Mouse (Mus musculus): ENCODE measurements around the gene Nfyc.

Gene Nfyc

GRCm38 (mm10) chr4:120831472-120831871 is at the start of gene Nfyc:
TSS of gene Nfyc (minus strand) at chr4:120831572.
- DNase-seq (ENCODE audit: low spot score in 2 of 2) = no peak

DNA sequence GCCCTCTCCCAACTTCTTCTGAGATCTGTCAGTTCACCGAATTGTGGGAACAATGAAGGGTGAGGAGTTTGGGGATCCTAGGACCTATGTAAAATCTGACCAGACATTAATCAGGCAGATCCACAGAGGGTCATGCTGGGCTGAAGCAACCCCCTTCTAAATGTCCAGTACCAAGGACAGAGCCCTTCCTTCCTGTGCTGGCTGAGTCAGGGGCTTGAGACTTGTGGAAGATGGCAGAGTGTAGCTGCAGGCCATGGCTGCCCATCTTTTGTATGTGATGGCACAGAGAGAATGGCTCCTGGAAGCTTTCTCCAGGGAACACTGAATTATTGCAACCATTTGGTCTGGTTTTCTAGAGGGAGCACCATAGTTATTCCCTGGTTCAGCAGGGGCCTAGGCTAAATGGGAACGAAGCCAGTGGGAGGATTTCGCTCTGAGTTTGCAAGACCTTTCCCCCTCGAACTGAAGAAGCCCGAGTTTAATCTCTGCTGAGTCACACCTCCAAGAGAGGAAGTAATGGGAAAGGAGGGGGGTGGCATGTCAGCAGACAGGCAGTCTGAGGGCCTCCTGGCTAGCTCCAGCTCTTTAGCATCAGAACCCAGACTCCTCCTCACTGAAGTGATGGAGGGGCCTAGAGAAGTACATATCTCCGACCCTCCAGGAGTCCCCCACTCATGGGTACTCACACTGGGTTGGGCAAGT is 49.5 kb upstream of the Nfyc start:
- no peak for DNase-seq (ENCODE audit: low spot score in 2 of 2)

DNA sequence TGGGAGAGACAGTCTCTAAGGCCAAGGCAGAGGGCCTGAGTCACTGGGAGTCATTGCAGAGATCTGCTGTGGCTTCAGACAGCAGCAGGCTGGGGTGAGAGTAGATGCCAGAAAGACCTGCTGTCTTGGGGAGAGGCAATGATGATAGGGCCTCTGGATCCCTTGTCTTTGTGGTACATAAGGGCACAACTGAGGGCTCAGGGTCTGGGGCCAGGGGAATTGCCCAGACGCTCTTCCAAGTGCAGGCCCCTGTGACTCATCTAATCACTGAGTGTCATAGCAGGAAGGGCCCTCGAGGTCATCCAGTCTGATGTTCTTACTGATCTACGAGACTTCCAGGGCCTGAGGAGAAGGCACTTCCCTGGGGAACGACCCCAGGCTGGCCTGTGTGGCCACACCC is 48.0 kb upstream of the Nfyc start:
- DNase-seq (ENCODE audit: low spot score in 2 of 2) = no peak

DNA sequence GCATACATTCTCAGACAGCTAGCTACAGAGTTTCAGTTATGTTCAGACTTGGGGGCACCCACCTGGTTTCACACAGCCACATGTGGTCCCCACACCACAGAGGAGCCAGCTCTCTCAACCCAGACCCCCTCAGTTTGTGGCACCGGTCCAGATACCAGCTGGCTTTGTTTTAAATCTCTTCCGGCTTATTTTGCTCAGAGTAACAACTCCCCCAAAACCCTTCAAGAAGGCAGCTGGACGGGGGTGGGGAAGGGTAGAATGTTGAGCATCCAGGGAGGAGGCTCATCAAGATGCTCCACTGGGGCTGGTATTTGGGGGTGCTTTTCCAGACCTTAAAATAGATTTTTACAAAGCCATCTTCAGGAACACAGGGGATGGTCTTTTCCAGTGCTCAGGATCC is 47.4 kb upstream of the Nfyc start:
- no peak for DNase-seq (ENCODE audit: low spot score in 2 of 2)

DNA sequence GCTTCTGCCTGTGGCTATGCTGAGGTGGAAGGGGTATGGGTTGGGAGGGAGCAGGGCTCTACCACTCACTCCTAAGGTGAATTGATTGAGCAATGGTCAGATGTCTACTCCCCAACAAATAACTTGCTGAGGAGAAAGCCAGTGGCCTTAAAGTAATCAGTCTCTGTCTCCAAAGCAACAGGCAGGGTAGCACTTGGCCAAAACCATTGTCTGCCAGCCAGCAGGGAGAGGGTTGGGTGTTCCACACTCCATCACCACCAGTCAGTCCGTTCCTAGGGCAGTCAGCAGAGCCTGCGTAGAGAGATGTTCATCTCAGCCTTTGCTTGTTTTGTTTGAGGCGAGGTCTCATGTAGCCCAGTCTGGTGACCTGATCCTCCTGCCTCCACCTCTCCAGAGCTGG is 44.6 kb upstream of the Nfyc start:
- DNase-seq (ENCODE audit: low spot score in 2 of 2) = no peak

DNA sequence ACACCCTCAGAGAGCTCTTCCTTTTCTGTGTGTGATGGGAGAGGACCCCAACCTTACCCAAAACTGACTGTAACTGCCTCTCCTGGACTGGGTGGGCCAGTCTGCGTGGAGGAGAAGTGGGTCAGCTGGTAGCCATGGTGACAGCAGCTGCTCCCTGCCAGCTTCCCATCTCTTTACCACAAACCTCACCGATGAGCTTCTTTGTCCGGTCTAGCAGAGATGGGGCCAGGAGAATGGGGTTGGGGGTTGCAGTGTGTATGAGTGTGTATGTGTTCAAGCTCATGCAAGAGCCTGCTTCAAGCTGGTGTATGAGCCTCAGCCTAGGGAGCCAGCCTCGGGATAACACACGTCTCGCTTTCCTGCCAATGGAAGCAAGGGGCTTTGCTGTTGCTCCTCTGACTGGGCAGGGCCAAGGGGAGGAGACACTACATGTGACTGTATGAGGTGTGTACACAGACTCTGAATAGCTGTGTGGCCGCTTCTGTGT is 38.9 kb upstream of the Nfyc start:
- DNase-seq (ENCODE audit: low spot score in 2 of 2) = no peak

- DNase-seq (ENCODE audit: low spot score in 2 of 2) = no peak
Observed at GRCm38 (mm10) chr4:120868988-120869387, 37.6 kb upstream of the Nfyc start.

DNA sequence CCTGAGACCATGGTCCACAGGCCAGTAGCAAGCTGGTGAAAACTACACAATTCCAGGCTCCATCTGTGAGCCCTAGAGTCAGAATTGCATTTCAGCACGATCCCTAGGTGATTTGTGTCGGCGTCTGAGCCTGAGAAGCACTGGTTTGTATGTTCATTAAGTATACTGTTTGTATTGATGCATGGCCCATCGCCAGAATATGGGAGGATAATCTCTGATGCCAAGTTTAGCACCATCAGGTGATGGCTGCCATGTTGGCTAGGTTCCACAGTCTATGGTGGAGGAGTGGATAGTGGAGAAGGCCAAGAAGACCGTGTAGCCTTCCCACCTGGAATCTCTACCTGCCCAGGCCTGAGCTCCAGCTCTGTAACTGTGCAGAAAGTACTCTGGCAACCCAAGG is 36.9 kb upstream of the Nfyc start:
- DNase-seq (ENCODE audit: low spot score in 2 of 2) = no peak

DNA sequence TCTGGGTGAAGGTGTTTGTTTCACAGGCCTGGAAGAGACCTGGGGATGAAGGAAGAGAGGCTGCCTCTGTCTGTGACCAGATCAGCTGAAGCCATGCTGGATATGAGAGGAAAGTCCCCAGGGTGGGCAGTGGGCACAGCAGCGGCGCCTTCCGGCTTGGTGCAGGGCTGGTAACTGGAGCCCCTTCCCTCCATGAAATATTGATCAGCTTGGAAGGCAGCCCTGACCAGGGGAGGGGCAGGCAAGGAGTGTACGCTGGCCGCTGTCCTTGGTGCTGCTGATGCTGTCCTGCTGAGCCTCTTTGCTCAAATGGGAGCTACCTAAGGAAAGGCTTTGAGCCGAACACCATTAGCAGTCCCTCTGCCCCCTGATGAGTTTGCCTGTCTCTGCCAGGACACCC is 34.8 kb upstream of the Nfyc start:
- peak in 1 of 2 experiments; percentile 31 for DNase-seq (ENCODE audit: low spot score in 2 of 2)

- DNase-seq (ENCODE audit: low spot score in 2 of 2) = no peak
Observed at GRCm38 (mm10) chr4:120859865-120860264, 28.5 kb upstream of the Nfyc start.

GRCm38 (mm10) chr4:120856376-120856775 is 25.0 kb upstream of the Nfyc start:
- DNase-seq (ENCODE audit: low spot score in 2 of 2) = no peak

DNA sequence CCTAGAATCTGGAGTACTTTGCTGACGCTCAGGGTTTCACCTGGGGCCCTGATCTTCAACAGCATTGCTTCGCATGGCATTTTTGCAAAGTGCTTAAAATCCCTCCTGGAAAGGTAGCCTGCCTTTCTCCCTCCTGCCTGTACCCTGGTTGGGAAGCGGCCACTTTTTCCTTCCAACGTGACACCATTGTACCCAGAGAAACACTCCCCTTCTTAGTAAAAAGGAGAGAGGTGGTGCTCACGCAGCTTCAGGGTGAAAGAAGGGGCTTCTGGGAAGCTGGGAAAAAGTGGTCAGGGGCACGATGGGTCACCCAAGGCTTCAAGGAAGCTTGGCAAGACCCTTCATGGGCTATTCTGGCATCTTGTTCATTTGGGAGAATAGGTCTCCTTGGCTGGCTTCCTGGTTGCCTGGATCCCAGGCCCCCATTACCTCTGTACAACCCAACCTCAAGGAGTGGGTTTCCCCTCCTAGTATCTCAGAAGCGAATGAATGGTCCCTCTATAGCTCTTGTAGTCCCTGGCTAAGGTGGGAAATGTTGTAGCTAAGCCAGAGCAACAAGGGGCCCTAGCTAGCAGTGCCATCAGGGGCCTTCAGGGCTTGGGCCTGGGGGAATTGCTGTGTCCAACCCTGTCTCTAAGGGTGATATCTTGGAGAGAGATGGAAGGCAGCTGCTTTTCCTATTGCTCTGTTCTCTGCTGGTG is 24.1 kb upstream of the Nfyc start:
- DNase-seq (ENCODE audit: low spot score in 2 of 2) = no peak

DNA sequence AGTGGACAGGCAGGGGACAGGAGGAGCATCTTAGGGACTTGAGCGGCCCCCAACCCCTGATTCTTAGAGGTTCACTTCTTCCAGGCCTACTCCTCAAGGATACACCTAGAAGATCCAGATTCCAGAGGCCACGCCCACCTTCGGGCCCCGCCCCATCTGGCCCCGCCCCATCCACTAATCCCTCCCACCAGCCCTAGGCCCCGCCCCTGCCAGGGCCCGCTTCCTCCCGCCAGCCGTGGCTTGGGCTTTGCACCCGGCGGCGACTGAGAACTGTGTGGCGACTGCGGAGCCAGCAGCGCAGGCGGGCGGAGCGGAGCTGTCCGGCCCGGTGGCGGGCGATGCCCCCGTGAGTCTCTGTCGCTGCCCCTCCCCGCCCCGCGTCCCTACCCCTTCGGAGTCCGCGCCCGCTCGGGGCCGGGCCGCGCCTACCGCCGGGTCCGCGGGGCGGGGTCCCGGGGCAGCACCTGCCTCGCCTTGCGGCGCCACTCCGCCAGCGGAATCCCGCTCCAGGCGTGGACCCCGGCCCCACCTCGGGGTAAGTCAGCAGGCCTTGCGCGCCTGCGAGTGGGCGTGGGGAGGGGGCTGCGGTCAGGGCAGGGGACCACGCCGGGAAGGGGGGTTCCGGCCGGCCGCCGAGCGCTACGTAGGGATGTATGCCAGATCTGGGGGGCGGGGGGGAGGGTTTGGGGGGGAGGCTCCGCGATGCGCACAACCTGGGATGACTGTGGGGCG is 23.4 kb upstream of the Nfyc start, which contains the start of gene Rims3:
TSS of gene Rims3 (plus strand) at position 229 of the 732 bp plus-strand sequence.
- DNase-seq (ENCODE audit: low spot score in 2 of 2) = peak in 1 of 2 experiments; percentile 63

DNA sequence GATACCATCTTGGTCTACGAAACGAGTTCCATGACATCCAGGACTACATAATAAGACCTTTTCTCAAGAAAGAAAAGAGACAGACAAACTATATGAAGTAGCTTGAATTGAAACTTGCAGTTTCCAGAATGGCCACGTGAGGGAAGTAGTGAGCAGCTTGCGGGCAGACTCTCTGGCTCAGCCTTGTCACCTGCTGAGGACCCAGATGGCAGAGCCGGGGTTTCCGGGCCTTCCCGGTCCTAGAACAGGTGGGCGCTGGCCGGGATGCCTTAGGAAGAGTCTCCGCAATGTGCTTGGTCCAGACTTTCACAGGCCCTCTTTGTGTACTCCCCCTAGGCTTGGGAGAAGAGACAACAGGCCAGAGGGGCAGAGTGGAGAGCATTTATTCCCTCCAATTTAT is 19.6 kb upstream of the Nfyc start:
- peak in 1 of 2 experiments; percentile 68 for DNase-seq (ENCODE audit: low spot score in 2 of 2)

GRCm38 (mm10) chr4:120849451-120849850 is 18.1 kb upstream of the Nfyc start:
- no peak for DNase-seq (ENCODE audit: low spot score in 2 of 2)

DNA sequence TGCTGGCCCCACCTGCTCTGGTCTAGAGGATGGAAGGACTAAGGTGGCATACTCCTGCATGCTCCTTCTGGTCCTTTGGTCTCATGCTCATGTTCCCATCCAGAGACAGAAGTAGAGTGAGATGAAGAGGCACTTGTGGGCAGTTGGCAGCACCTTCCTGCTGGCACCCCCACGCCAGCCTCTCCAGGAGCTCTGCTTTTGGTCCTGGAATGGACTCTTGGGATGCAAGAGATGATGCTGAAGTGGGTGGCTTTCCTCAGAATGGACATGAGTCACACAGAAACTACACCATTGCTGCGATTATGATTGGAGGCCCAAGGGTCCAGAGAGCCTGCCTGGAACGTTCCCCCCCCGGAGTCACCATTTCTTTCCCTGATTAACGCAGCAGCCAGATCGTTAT is 17.5 kb upstream of the Nfyc start:
- no peak for DNase-seq (ENCODE audit: low spot score in 2 of 2)

DNA sequence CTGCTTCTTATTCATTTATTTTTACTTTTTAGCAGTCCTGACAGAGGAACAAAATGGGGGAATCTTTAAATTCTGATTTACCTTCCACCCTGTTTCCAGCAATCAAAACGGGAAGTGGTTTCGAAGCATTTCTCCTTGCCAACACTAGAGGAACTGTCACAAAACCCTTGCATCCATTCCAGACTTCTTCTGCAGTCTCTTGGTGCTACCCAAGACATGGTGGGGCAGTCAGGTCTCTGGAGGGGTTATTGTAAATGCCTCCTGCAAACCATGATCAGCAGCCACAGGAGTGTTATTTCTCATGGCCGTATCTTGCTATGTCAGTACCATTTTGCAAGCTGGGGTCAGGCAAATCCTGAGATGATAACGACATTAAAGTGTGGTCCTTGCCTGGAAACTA is 13.7 kb upstream of the Nfyc start:
- no peak for DNase-seq (ENCODE audit: low spot score in 2 of 2)

DNA sequence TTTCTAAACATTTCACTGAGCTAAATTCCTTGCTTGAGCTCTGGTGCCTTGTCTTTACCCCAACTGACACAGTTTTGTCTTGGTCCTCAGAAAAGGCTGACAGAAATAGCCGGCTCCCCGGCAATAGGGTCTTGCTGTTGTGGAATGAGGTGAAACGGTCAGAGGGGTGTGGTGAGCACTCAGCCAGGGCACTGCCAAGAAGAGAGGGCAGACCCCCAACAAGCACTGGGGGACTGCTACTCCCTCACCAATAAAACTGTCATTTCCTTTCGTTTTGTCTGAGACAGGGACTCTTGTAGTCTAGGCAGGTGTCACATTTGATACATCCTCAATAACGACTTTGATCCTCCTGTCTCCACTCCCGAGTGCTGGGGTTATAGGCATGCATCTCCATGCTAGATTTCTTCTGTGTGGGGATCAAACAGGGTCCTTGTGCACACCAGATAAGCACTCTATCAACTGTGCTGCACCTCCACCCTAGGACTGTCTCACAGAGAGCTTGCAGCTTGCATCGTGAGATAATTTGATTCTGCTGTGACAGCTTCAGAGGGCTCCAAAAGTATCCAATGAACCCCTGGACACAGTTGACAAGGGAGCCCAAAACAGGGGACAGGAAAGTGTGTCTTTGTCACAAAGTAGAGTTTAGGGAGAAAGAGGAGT is 13.2 kb upstream of the Nfyc start:
- no peak for DNase-seq (ENCODE audit: low spot score in 2 of 2)

DNA sequence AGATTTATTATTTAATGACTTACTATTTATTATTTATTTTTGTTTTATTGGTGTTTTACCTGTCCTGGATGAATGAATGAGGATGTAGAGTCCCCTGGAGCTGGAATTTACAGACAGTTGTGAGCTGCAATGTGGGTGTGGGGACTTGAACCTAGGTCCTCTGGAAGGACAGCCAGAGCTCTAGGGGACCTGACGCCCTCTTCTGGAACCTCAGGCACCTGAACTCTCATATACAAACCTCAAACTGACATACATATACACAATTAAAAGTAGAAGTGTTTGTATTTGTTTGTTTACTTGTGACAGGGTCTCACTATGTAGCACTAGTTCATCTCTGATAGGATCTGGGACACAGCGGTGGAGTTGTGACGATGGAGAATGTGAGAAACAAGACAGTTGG is 10.0 kb upstream of the Nfyc start:
- no peak for DNase-seq (ENCODE audit: low spot score in 2 of 2)

- no peak for DNase-seq (ENCODE audit: low spot score in 2 of 2)
Observed at GRCm38 (mm10) chr4:120830767-120831166, 605 bp downstream of the Nfyc start.

GRCm38 (mm10) chr4:120826418-120826817 is 5.0 kb downstream of the Nfyc start:
- DNase-seq (ENCODE audit: low spot score in 2 of 2) = no peak

All from urinary bladder, postnatal 4 days (tissue).